Mouse (Mus musculus) embryo, embryonic 9.5 days (tissue): ENCODE data around the gene Prdm4.
A peak's percentile ranks its signal among the peaks of the same experiment; 100 is the strongest.

Source experiments
- DNase-seq: peaks from one replicate; pipeline ENCODE4 v3.0.0-alpha.2; 2017; ENCODE audit errors: extremely low spot score

The Prdm4 gene

GRCm38 (mm10) chr10:85916498-85917309 is at the start of gene Prdm4:
TSS of gene Prdm4 (minus strand) at chr10:85917142.
- peak; percentile 96 for DNase-seq

- DNase-seq = no peak
Measured at GRCm38 (mm10) chr10:85966476-85966875, 49.5 kb upstream of the Prdm4 start.

GRCm38 (mm10) chr10:85964316-85964715 is 47.4 kb upstream of the Prdm4 start:
- no peak for DNase-seq

- no peak for DNase-seq
Measured at GRCm38 (mm10) chr10:85962897-85963296, 46.0 kb upstream of the Prdm4 start.

GRCm38 (mm10) chr10:85957464-85957950 is 40.6 kb upstream of the Prdm4 start, which contains the start of gene Rtcb:
TSS of gene Rtcb (minus strand) at chr10:85957823.
- DNase-seq = peak; percentile 92

GRCm38 (mm10) chr10:85956871-85957419 is 40.0 kb upstream of the Prdm4 start:
- no peak for DNase-seq

- DNase-seq = no peak
Measured at GRCm38 (mm10) chr10:85954429-85954828, 37.5 kb upstream of the Prdm4 start.

GRCm38 (mm10) chr10:85953401-85953800 is 36.5 kb upstream of the Prdm4 start:
- DNase-seq = no peak

- DNase-seq = no peak
Measured at GRCm38 (mm10) chr10:85951765-85952443, 35.0 kb upstream of the Prdm4 start.

GRCm38 (mm10) chr10:85948483-85949196 is 31.7 kb upstream of the Prdm4 start:
- no peak for DNase-seq

GRCm38 (mm10) chr10:85936280-85936965 is 19.5 kb upstream of the Prdm4 start:
- no peak for DNase-seq

- DNase-seq = no peak
Measured at GRCm38 (mm10) chr10:85929962-85930361, 13.0 kb upstream of the Prdm4 start.

- DNase-seq = peak; percentile 4
Measured at GRCm38 (mm10) chr10:85929208-85929591, 12.3 kb upstream of the Prdm4 start.

- peak; percentile 85 for DNase-seq
Measured at GRCm38 (mm10) chr10:85928499-85929207, 11.7 kb upstream of the Prdm4 start.

- DNase-seq = peak; percentile 51
Measured at GRCm38 (mm10) chr10:85927676-85928445, 10.9 kb upstream of the Prdm4 start, which contains the start of gene Ascl4. TSS of gene Ascl4 (plus strand) at chr10:85927681.

GRCm38 (mm10) chr10:85879886-85880486 is 37.0 kb downstream of the Prdm4 start:
- DNase-seq = no peak

- DNase-seq = no peak
Measured at GRCm38 (mm10) chr10:85875812-85876211, 41.1 kb downstream of the Prdm4 start.

GRCm38 (mm10) chr10:85873861-85874544 is 42.9 kb downstream of the Prdm4 start:
- no peak for DNase-seq

- no peak for DNase-seq
Measured at GRCm38 (mm10) chr10:85872479-85872773, 44.5 kb downstream of the Prdm4 start.
